Mouse (Mus musculus) urinary bladder, postnatal 25 days (tissue): ENCODE results near the gene Mark2.

Experiments
- DNase-seq: peaks from one replicate; pipeline ENCODE4 v3.0.0; 2022; ENCODE audit warnings: low spot score

Gene Mark2

DNA sequence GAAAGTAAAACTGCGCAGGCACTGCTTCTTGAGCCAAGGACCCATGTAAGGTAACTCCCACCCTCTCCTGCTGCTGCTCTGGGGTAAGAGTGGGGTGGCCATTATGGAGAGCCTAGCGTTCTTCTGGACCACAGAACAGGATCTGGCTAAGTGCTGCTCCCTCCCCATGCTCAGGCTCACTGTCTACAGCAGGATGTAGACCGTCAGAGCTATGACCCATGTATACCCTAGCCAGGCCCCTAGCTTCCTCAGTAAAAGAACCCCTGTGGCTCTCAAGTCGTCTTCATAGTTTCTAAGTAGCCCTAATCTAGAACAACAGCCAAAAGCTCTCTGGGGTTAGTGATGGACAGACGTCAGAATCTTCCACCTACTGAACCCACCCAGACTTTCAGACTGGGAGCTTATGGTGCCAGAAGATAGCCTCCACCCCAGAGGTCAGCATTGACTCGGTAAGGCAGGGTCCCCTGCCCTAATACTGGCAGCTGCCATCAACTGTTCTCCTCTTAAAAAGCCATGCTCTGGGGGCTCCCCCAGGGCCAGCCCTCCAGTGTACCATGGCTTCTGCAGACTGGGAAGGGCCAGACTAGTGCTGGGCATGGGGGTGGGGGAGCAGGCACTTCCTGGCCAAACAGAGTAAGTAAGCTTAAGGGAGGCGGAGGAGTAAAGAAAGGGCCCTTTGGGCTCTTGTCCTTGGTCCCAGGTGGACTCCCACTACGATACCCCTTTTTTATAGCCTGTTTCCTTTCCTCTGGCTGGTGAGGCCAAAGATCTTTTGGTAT lies 47.4 kb downstream of the Mark2 start:
- no peak for DNase-seq

DNA sequence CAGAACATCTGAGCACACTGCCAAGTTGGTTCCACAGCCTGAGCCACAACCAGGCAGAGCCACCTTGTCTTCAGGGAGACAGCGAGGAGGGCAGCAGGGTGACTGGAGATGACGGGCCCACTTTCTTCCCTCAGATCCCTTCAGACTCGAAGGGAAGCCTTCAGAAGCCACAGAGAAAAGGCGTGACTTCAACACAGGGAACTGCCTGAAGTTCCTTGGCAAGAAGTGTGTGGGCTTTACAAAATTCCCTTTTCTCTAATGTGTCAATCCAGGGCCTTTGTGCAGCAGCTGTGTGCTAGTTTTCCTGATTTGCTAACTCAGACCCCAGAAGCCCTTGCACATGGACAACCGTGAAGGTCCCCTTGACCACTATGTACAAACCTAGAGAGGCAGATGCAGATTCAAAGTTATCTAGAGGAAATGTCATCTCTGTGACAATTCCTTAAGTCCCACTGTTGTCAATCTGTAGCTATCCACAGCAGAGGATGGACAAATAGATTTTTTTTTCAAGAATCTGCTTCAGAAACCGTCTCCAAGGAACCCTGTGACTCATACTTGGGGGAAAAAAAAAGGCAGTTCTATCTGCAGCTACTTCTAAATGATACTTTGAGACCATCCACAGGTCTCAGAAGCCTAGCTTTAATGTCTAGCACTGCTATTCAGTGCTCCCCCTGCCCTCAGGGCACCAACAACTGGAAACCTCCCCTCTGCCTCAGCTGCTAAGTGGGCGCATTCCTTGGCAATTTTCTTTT lies 49.5 kb downstream of the Mark2 start:
- no peak for DNase-seq

DNA sequence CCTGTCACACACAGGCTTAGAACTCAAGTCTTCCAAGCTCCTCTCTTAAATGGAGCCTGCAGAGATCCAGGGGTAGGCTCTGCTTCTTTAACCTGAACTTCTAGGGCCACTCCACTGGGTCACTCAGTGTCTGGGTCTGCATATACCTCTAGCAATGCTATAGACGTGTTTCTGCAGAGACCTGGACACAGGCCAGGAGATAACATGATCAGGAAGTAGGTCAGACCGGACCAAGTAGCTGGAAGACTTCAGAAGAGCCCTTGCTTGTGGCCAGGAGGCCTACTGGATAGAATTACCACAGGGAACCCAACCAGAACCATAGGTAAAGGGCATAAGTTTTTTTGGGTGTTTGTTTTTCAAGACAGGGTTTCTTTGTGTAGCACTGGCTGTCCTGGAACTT lies 51.9 kb downstream of the Mark2 start:
- DNase-seq: no peak

DNA sequence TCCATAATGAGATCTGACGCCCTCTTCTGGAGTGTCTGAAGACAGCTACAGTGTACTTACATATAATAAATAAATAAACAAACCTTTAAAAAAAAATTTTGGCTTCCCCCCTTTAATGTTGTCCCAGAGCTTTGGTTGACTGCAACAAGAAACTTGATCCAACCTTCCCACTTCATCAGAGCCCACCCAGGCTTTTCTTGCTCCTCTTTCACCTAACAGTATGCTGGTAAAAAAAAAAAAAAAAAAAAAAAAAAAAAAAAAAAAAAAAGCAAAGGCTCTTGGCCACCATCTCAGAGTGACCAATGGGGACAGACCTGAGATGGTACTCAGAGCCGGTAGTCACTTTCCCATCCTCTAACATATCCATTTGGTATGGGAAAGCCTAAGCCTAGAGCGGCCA lies 53.4 kb downstream of the Mark2 start:
- DNase-seq: no peak

DNA sequence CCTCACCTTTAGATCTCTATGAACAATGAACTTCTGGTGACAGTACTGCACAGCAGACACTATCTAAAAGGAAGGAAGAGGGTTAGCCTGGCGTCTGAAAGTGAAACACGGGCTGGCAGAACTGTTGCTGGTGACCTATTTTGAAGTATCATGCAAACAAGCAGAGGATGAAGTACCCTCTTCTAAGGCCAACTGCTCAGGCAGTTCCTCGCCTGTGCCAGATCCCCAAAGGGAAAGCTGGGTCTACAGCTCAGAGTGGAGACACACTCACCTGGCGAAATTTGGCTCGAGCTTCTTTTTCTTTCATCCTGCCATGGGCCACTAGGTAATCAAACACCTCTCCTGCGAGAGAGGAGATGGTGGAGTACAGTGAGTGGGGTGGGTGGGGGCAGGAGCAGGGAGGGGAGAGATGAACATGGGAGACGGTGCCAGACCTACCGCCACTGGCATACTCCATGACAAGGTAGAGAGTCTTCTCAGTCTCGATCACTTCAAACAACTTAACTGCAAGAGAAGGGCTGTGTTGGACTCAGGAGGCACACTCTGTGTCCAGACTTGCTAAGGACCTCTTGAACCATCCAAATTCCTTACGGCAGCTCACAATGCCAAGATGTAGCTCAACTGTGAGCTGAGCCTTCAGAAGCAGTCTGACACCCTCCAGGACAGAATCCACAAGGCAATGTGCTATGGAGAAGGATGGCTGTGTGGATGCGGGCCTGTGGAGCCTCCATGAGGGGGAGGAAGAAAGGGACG lies 54.9 kb downstream of the Mark2 start:
- DNase-seq: no peak

DNA sequence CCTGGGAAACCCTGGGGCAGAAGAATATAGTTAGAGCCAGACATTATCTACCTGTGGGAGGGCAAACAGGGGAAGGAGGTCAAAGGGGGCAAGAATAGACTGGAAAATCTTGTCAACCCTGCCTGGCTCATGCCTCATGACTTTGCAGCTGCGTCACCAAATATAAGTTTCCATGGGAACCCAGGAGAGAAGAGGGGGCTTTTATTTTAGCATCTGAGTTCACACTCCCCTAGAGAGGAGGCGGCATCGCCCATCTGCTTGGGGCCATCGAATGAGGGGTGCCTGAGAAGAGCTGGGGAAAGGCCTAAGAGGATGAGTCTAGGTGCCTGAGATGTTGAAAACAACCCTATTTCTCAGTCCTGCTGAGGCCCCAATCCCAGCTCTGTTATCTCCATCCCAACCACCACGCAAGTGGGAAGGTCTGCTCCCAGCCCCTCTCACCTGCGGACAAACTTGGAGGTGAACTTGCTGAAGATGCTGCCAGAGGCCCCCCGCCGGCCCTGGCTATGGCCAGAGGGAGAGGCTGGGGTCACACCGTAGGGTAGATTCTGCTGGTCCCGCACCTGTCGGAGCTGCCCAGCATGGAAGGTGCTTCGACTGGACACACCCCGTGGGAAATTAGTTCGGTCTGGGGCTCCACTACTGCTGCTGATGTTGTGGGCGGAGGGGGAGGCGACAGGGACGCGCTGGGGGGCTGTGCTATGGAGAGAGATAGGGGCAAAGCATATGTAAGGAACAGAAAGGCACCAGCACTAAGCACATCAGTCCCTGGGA lies 60.9 kb downstream of the Mark2 start:
- DNase-seq: no peak

DNA sequence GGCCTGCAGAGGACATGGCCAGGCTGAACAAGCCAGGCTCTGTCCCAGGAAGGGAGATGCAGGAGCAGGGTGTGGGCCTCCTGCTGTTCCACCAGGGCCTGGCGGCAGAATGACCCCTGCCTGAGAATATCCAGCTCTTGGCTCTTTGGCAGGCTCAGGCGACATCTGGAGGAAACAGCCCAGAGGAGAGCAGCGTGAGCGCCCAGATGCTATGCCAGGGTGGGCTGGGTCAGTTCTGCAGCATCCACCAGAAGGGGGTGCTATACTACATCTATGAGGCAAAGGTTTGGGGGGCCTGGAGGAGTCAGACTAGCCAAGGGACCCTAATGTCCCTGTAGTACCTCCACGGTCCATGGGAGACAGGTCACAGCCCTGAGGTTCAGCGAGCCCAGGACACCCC lies 62.5 kb downstream of the Mark2 start:
- DNase-seq: no peak

DNA sequence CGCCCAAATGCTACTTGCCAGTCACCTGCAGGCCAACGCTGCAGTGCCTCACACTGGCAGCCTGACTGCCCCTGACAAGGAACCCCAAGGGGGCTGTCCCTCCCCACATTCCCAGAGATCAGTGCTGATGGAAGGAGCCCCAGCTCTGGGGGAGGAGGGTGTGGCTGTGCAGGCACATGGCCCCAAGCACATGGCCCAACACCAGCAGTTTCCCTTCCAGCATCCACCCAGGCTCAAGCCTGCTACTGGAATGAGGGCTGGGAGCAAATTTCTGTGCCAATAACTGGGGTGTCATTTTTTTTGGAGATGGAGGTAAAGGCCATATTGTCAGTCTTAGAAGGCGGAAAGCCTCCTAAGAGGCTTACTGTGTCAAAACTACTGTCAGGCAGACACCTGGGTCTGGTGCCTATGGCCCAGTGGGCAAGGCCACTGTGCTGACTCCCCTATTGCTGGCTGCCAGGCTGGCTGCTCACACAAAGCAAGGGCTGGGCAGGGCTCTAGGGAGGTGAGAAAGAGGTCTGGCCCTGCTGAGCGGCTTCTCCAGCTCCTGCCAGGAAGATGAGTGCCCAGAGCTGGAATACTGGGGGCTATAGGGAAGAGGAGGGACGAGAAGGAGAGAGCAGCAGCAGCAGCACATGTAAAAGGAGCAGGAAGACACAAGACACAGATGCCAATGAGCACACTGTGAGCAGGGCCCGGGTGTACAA lies 63.3 kb downstream of the Mark2 start:
- no peak for DNase-seq

DNA sequence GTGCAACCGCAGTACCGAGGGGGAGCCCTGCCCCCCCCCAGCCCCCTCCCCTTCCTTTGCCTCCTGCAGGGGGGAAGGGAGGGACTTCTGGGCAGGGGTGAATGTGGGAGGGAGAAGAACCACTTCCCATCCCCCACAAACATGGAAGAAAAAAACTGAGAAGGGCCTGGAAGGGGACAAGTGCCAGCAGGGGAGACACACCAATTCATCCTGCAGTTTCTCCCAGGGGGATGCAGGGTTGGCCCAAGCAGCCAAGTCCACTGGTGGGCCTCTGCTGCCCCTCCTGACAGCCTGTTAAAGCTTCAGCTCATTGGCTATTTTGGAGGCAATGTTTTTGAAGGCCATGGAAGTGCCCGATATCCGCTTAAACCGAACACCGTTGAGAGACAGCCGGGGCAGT lies 64.9 kb downstream of the Mark2 start:
- no peak for DNase-seq

DNA sequence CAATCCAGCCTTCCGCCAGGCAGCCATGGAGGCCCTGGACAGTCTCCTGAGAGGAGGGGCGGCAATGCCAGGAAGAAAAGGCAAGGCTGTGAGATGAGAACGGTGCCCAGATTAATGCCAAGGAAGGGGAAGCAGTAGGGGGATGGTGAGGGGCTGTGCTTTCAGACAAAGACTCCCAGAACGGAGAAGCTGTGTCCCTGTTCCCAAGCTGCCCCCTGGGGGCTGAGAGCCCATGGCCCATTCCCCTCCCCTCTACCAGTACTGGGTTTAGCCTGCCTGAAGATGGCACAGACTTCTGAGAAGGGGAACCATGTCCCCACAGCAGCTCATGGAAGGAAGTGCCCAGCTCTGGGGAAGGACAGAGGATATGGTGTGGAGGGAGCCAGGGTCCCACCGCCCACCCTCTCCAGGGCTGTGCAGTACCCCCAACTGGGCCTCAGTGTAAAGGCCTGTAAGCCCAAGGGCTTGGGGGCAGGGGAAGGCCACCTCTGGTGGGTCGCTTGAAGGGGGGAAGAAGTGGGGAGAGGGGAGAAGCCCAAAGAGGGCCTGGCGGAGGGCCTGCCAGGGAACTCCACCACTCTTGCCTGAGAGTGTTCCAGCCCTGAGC lies 65.5 kb downstream of the Mark2 start:
- no peak for DNase-seq

DNA sequence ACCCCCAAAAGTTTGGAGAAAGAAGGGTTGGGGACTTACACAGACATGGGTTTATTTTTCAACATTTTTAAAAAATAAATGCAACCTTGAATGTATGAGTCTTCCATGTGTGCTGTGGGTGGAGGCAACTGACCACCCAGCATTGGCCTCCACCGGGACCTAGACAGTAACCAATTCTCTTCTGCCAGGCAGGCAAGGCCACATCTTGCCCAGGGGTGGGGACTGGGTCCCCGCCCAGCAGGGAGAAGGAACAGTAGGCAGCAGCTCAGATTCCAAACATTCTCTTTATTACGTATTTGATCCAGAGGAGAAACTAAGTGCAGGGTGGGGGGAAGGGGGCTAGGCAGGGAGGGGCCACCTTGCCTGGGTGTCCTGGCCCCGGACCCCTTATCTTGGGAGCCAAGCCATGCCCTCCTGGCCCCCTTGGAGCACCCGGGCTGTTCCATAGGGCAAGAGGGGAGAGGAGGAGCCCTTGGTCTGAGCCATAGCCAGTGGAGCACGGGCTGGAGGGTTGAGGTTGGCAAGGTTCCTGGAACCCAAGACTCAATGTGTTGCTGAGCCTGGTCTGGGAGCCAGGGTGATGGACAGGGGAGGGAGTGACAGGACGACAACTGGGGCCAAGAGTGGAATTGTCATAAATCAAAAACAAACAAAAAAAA lies 66.4 kb downstream of the Mark2 start:
- DNase-seq: no peak

DNA sequence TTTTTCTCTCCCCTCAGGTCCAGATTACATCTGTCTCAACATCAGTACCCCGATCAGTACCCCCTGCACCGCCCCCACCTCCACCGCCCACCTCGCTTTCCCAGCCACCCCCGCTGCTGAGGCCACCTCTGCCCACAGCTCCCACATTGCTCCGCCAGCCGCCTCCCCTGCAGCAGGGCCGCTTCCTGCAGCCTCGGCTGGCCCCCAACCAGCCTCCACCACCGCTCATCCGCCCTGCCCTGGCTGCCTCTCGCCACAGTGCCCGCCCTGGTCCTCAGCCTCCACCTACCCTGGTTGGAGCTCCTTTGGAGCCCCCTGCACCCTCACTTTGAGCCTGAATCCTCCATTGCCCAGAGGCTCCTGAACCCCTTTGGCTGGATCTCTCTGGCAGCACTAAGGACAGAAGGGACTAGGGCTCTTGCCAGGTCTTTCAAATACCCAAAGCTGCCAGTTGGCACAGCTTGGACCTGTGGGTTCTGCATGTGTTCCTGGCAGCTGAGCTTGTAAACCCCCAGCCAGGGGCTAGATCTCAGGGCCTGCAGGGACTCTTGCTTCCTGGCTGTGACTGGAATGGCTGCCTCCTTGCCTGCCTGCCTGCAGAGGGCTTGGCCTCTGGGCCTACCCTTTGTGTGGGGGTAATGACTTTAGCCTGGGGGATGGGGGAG lies 67.2 kb downstream of the Mark2 start:
- no peak for DNase-seq

DNA sequence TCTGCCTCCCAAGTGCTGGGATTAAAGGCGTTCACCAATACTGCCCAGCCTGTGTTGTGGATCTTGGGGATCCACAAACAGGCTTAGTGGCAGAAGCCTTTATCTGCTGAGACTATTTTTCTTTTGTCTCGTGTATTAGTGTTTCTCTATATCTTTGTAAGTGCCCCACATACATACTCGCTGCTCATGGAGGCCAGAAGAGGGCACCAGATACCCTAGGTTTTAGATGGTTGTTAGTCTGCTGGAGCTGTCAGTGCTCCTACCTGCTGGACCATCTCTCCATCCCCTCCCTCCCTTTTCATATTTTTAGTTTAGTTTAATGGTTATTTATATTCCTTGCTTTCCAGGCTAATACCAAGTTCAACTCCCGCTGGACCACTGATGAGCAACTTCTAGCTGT lies 68.2 kb downstream of the Mark2 start:
- no peak for DNase-seq

DNA sequence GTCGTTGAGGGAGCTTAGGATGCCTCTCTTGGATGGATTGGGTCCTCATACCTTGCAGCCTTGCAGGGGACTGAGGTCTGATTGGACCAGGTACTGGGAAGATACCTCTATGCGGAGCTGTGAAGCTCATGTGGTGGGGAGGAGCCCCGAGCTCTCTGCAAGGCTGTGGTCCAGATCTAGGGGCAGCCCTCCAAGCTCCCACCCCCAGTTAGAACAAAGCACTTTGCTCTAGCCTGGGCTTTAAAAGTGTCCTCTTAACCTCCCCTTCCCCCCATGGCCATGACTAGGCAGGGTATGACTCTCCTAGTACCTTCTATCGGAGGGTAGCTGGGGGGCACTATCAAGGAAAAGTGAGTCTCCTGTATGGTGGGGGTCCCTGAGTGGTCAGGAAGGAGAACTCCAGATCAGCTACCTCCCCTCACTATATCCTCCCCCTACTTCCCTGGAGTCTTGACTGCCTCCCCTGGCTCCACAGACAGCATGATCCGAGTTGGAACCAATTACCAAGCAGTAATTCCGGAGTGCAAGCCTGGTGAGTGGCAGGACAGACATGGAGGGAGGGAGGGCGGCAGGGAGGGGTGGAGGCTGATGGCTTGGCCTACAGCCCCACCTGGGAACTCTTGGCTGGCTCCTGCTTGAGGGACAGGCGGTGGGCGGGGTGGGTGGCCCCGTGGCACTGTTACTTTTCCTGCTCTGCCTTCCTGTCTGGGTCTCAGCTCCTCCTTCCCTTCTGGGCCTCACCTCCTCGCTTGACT lies 72.2 kb downstream of the Mark2 start:
- no peak for DNase-seq

DNA sequence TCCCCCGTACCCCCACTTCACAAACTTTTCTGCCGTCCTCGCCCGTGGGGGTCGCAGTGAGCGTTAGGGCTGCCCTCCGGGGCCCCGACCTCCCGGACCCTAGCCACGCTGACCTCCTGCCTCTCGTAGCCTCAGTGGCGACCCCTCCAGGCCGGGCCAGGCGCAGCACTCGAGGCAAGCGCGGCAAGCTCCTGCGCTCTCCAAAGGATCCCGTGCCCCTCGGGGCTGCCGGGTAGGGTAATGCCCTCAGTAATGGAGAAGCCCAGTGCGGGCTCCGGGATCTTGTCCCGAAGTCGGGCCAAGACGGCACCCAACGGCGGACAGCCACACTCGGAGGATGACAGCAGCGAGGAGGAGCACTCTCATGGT lies 73.0 kb downstream of the Mark2 start:
- DNase-seq: peak; percentile 71

DNA sequence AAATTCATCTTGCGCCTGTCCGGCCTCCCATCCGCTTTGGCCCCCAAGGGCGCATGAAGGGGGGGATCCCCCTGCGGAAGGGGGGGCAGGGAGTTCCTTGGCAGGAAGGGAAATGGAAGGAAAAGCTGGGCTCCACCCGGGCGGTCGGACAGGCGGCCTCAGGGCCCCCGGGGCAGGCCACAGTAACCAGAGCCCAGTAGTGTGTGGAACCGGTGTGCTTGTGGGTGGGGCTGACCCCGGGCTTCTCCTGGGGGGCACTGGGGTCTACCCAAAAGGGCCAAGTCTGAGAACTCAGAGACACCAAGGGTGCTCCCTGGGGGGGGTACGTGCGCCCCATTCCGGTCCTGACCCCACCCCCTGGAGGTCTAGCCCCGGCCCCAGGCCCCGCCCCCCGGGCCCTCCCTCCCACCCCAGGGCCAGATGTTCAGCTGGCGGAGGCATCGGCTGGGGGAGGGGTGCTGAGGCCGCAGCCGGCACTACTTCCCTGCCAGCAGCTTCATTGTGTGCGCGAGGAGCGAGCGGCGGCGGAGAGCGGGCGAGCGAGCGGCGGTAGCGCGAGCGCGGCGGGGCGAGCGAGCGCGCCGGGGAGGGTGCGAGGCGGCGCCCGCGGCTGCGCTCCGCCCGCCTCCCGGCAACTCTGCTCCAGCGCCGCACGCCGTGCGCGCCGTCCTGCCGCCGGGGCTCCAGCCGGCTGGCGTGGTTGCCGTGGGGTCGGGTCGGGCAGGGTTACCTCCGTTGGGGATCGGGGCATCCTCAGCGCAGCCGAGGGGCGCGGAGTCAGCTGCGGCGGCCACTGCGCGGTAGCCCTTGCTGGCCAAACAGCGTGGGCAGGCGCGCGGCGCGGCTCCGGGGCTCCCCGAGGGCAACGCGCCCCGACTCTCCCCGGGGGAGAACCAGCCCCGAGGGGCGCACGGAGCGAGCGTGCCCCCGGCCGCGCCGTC lies 73.6 kb downstream of the Mark2 start:
- peak; percentile 68 for DNase-seq

DNA sequence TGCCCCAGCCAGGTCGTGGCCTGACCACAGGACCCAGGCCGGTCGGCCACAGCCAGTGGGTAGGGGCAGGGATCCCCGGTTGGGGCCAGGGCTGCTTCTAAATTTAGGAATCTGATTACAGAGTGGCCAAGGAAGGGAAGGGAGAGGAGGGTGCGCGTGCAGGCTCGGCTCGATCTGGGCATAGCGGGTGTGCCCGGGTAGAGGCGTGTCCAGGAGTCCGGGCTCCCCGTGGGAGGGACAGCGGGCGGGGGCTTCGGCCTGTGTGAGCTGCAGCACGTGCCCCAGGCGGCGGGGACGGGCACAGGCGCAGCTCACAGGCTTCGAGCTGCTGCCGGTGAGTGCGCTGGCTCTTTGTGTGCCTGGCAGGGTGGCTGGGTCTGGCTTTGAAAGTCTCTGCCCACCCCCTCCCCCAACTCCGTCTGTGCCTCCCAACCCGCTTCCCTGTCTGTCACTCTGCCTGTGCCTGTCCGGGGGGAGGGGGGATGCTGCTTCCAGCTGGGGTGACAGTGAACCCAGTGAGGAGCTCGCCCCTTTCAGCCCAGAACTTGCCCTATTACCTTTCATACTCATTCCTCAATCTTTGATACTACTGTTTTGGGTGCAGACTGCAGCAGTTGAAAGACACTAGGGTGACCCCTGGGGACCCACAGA lies 74.4 kb downstream of the Mark2 start, which contains the start of gene Rcor2:
TSS of gene Rcor2 (plus strand) at position 235 of the 651 bp plus-strand sequence.
- peak; percentile 53 for DNase-seq

DNA sequence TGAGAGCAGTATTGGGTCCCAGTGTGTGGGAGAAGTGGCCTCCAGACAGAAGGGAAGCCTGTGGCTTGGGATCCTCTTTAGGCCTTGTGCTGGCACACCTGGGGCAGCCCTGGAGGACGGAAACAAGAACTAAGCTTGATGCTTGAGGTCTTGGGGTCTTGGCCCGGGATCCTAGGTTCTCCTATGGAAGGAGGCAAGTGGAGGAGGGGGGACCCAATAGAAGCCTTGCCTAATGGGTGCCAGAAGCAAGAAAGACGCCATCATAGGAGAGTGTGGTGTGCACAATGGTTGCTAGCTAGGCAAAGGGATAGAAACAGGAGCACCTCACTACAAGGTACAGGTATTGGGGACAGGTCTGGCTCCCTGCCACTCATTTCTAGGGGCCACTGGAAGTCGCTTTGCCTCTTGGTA lies 75.2 kb downstream of the Mark2 start:
- DNase-seq: no peak
